Comparison of ENCODE assay signal across 20 mouse cellular contexts in the genomic region with DNA sequence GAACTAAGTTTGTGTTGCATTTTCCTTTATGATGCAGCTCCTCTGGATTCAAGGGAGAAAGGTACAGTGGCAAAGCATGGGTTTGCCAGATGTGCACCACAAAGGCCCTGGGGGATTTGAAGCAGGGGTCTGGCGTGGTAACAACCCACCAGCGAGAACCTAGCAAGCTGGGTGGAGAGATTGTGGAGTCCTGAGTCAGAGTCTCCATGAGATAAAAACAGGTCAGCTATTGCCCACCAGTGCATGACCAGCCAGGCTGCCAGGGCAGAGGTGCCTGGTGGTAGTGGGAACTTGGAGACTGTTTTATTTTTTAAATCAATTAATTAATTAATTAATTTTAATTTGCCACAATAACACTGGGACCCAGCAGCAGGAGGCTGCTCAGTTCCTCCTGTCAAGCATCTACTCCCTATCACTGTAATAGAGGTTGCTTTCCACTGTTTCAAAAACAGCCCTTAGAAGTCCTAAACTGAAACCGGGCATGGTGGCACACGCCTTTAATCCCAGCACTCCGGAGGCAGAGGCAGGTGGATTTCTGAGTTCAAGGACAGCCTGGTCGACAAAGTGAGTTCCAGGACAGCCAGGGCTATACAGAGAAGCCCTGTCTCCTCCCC. TPM values are rescaled to one million over a fixed set of nuclear protein-coding genes. Genes with fewer than 3 reads are reported as not detected.
DNase-seq lines count a peak whose midpoint lies in the region; ATAC-seq lines count a peak whose summit lies in the region.
"Had no signal": no experiment of that assay in that cellular context is flagged by ENCODE, and none has a peak within 500 bp of the region (broad histone marks: within the 10 kb centered on the region; RNA-seq: fewer than 3 reads in every experiment).

No protein-coding gene starts in this region.

- H3K4me1 ChIP-seq in forebrain, embryonic 13.5 days = no peaks in the 10 kb centered on the region
- H3K4me1 ChIP-seq in forebrain, embryonic 11.5 days (replicated peaks; ENCODE audit: control insufficient read depth, insufficient read depth, low read length) = no peaks in the 10 kb centered on the region
- no peaks in the 10 kb centered on the region for H3K4me1 ChIP-seq in hindbrain, embryonic 13.5 days (replicated peaks)
- H3K4me1 ChIP-seq in hindbrain, embryonic 14.5 days (replicated peaks; ENCODE audit: control insufficient read depth, insufficient read depth, low read length) = no peaks in the 10 kb centered on the region
- H3K4me1 ChIP-seq in neural tube, embryonic 12.5 days = no peaks in the 10 kb centered on the region
- no peaks in the 10 kb centered on the region for H3K4me1 ChIP-seq in neural tube, embryonic 15.5 days
- H3K4me1 ChIP-seq in midbrain, embryonic 15.5 days = no peaks in the 10 kb centered on the region
- no peaks in the 10 kb centered on the region for H3K4me1 ChIP-seq in liver, embryonic 12.5 days
- H3K4me1 ChIP-seq: embryonic facial prominence, embryonic 13.5 days; heart, embryonic 15.5 days had no signal

- no peak overlapping the region for H3K4me2 ChIP-seq in forebrain, embryonic 13.5 days
- H3K4me2 ChIP-seq in forebrain, embryonic 11.5 days (ENCODE audit: low read depth, low read length, severe bottlenecking) = no peak overlapping the region
- no peak overlapping the region for H3K4me2 ChIP-seq in hindbrain, embryonic 13.5 days
- H3K4me2 ChIP-seq in hindbrain, embryonic 14.5 days (replicated peaks) = no peak overlapping the region
- H3K4me2 ChIP-seq in neural tube, embryonic 12.5 days (replicated peaks) = no peak overlapping the region
- H3K4me2 ChIP-seq in neural tube, embryonic 15.5 days = no peak overlapping the region
- no peak overlapping the region for H3K4me2 ChIP-seq in midbrain, embryonic 15.5 days
- no peak overlapping the region for H3K4me2 ChIP-seq in liver, embryonic 12.5 days
- H3K4me2 ChIP-seq: embryonic facial prominence, embryonic 13.5 days; heart, embryonic 11.5 days; heart, embryonic 15.5 days had no signal

- peak; percentile 21; the same call in 1 of the 2 replicates for ATAC-seq in forebrain, embryonic 13.5 days
- no peak for ATAC-seq in forebrain, embryonic 11.5 days (replicated peaks; ENCODE audit: low FRiP score)
- ATAC-seq in hindbrain, embryonic 13.5 days (ENCODE audit: low FRiP score) = peak; percentile 63
- ATAC-seq in hindbrain, embryonic 14.5 days (ENCODE audit: low FRiP score) = no peak
- peak; percentile 50; the same call in 1 of the 2 replicates for ATAC-seq in neural tube, embryonic 12.5 days (ENCODE audit: low FRiP score, low read depth)
- no peak for ATAC-seq in neural tube, embryonic 15.5 days (ENCODE audit: low FRiP score)
- ATAC-seq in midbrain, embryonic 15.5 days (replicated peaks) = 0 out of 2 replicates have a peak, but pooled peaks have one; percentile 37
- no peak for ATAC-seq in liver, embryonic 12.5 days
- ATAC-seq: forebrain, embryonic 14.5 days; inflammation-experienced regulatory T-cells, adult 6 months had no signal

- no peak overlapping the region for H3K4me3 ChIP-seq in forebrain, embryonic 13.5 days
- no peak overlapping the region for H3K4me3 ChIP-seq in forebrain, embryonic 11.5 days (ENCODE audit: low read depth, low read length)
- H3K4me3 ChIP-seq in hindbrain, embryonic 13.5 days = no peak overlapping the region
- H3K4me3 ChIP-seq in hindbrain, embryonic 14.5 days (replicated peaks; ENCODE audit: low read length) = no peak overlapping the region
- no peak overlapping the region for H3K4me3 ChIP-seq in neural tube, embryonic 12.5 days
- no peak overlapping the region for H3K4me3 ChIP-seq in neural tube, embryonic 15.5 days (replicated peaks)
- H3K4me3 ChIP-seq in midbrain, embryonic 15.5 days = no peak overlapping the region
- H3K4me3 ChIP-seq in liver, embryonic 12.5 days = no peak overlapping the region
- H3K4me3 ChIP-seq: embryonic facial prominence, embryonic 13.5 days; heart, embryonic 15.5 days had no signal

- no peak overlapping the region for H3K27ac ChIP-seq in forebrain, embryonic 13.5 days
- H3K27ac ChIP-seq in forebrain, embryonic 11.5 days (ENCODE audit: low read depth, low read length) = no peak overlapping the region
- no peak overlapping the region for H3K27ac ChIP-seq in hindbrain, embryonic 13.5 days
- no peak overlapping the region for H3K27ac ChIP-seq in hindbrain, embryonic 14.5 days
- no peak overlapping the region for H3K27ac ChIP-seq in neural tube, embryonic 12.5 days
- H3K27ac ChIP-seq in neural tube, embryonic 15.5 days (replicated peaks) = no peak overlapping the region
- H3K27ac ChIP-seq in midbrain, embryonic 15.5 days = no peak overlapping the region
- no peak overlapping the region for H3K27ac ChIP-seq in liver, embryonic 12.5 days
- H3K27ac ChIP-seq: embryonic facial prominence, embryonic 13.5 days; heart, embryonic 15.5 days had no signal

- peaks cover 11% of the 10 kb centered on the region for H3K36me3 ChIP-seq in forebrain, embryonic 13.5 days (ENCODE audit: poor library complexity, severe bottlenecking)
- no peaks in the 10 kb centered on the region for H3K36me3 ChIP-seq in forebrain, embryonic 11.5 days (ENCODE audit: control insufficient read depth, insufficient read depth, low read length)
- peaks cover 14% of the 10 kb centered on the region for H3K36me3 ChIP-seq in hindbrain, embryonic 13.5 days
- peaks cover 20% of the 10 kb centered on the region; the same call in 1 of the 2 replicates for H3K36me3 ChIP-seq in hindbrain, embryonic 14.5 days (replicated peaks; ENCODE audit: control insufficient read depth, insufficient read depth)
- peaks cover 11% of the 10 kb centered on the region; the same call in 1 of the 2 replicates for H3K36me3 ChIP-seq in neural tube, embryonic 12.5 days
- peaks cover 13% of the 10 kb centered on the region for H3K36me3 ChIP-seq in neural tube, embryonic 15.5 days
- H3K36me3 ChIP-seq in midbrain, embryonic 15.5 days (replicated peaks) = no peaks in the 10 kb centered on the region; the same call in 1 of the 2 replicates
- H3K36me3 ChIP-seq in liver, embryonic 12.5 days = peaks cover 9% of the 10 kb centered on the region; the same call in 1 of the 2 replicates

- no peaks in the 10 kb centered on the region for H3K9me3 ChIP-seq in forebrain, embryonic 13.5 days (replicated peaks)
- H3K9me3 ChIP-seq in forebrain, embryonic 11.5 days (ENCODE audit: control insufficient read depth, low read length) = no peaks in the 10 kb centered on the region
- H3K9me3 ChIP-seq in hindbrain, embryonic 13.5 days = no peaks in the 10 kb centered on the region
- no peaks in the 10 kb centered on the region for H3K9me3 ChIP-seq in hindbrain, embryonic 14.5 days (ENCODE audit: control insufficient read depth, low read length)
- no peaks in the 10 kb centered on the region for H3K9me3 ChIP-seq in neural tube, embryonic 12.5 days
- no peaks in the 10 kb centered on the region for H3K9me3 ChIP-seq in neural tube, embryonic 15.5 days (replicated peaks)
- H3K9me3 ChIP-seq in midbrain, embryonic 15.5 days = no peaks in the 10 kb centered on the region
- H3K9me3 ChIP-seq in liver, embryonic 12.5 days (replicated peaks) = no peaks in the 10 kb centered on the region
- H3K9me3 ChIP-seq: embryonic facial prominence, embryonic 13.5 days; heart, embryonic 15.5 days had no signal

- no peak for DNase-seq in forebrain, embryonic 11.5 days (ENCODE audit: low spot score)
- no peak for DNase-seq in hindbrain, embryonic 14.5 days (ENCODE audit: low spot score)
- DNase-seq: adrenal gland, postnatal 10 days; cerebellum, adult 11 months; cerebellum, adult 8-10 months; cerebellum, postnatal 36 days; gastrocnemius, postnatal 10 days; heart, adult 18-20 months; heart, postnatal 14 days had no signal

- 95% methylated on average over 6 of the region's 6 CpGs for WGBS in forebrain, embryonic 13.5 days
- 87% methylated on average over 6 of the region's 6 CpGs for WGBS in forebrain, embryonic 11.5 days
- 96% methylated on average over 6 of the region's 6 CpGs for WGBS in hindbrain, embryonic 13.5 days
- 94% methylated on average over 6 of the region's 6 CpGs for WGBS in hindbrain, embryonic 14.5 days
- WGBS in neural tube, embryonic 12.5 days = 95% methylated on average over 6 of the region's 6 CpGs
- 95% methylated on average over 6 of the region's 6 CpGs for WGBS in neural tube, embryonic 15.5 days
- 96% methylated on average over 6 of the region's 6 CpGs for WGBS in midbrain, embryonic 15.5 days
- WGBS in liver, embryonic 12.5 days (ENCODE audit: insufficient replicate concordance) = 74% methylated on average over 6 of the region's 6 CpGs

- no peaks in the 10 kb centered on the region for H3K27me3 ChIP-seq in forebrain, embryonic 13.5 days
- no peaks in the 10 kb centered on the region for H3K27me3 ChIP-seq in forebrain, embryonic 11.5 days (ENCODE audit: control insufficient read depth, insufficient read depth, low read length)
- no peaks in the 10 kb centered on the region for H3K27me3 ChIP-seq in hindbrain, embryonic 13.5 days
- H3K27me3 ChIP-seq in hindbrain, embryonic 14.5 days (ENCODE audit: control insufficient read depth, insufficient read depth, low read length) = no peaks in the 10 kb centered on the region
- no peaks in the 10 kb centered on the region for H3K27me3 ChIP-seq in neural tube, embryonic 12.5 days (replicated peaks)
- no peaks in the 10 kb centered on the region for H3K27me3 ChIP-seq in neural tube, embryonic 15.5 days (replicated peaks)
- no peaks in the 10 kb centered on the region for H3K27me3 ChIP-seq in midbrain, embryonic 15.5 days (replicated peaks)
- no peaks in the 10 kb centered on the region for H3K27me3 ChIP-seq in liver, embryonic 12.5 days (replicated peaks)
- H3K27me3 ChIP-seq: embryonic facial prominence, embryonic 13.5 days; heart, embryonic 15.5 days had no signal

- no peak overlapping the region for H3K9ac ChIP-seq in forebrain, embryonic 13.5 days
- H3K9ac ChIP-seq in forebrain, embryonic 11.5 days (ENCODE audit: low read length) = no peak overlapping the region
- no peak overlapping the region for H3K9ac ChIP-seq in hindbrain, embryonic 13.5 days
- no peak overlapping the region for H3K9ac ChIP-seq in hindbrain, embryonic 14.5 days
- no peak overlapping the region for H3K9ac ChIP-seq in neural tube, embryonic 12.5 days
- no peak overlapping the region for H3K9ac ChIP-seq in neural tube, embryonic 15.5 days (replicated peaks)
- no peak overlapping the region for H3K9ac ChIP-seq in midbrain, embryonic 15.5 days
- no peak overlapping the region for H3K9ac ChIP-seq in liver, embryonic 12.5 days
- H3K9ac ChIP-seq: embryonic facial prominence, embryonic 13.5 days; heart, embryonic 15.5 days had no signal

RNA-seq across cellular contexts. Expression of a gene that starts 37.0 kb away (rescaled TPM):
- polyA plus RNA-seq in forebrain, embryonic 13.5 days (2015; fragmentation: Nextera tagmentation; extraction: Ambion mirVana) = not detected in 2 replicates
- not detected in 2 replicates for polyA plus RNA-seq in forebrain, embryonic 11.5 days (2014; fragmentation: Nextera tagmentation; extraction: Ambion mirVana)
- 0.08 TPM in 1 of 2 replicates, not detected in the other for polyA plus RNA-seq in hindbrain, embryonic 13.5 days (2015; fragmentation: Nextera tagmentation; extraction: Ambion mirVana)
- polyA plus RNA-seq in hindbrain, embryonic 14.5 days (2014; fragmentation: Nextera tagmentation; extraction: Ambion mirVana) = 0.09 TPM in 1 of 2 replicates, not detected in the other
- 0.09 TPM in 1 of 2 replicates, not detected in the other for polyA plus RNA-seq in neural tube, embryonic 12.5 days (2016; fragmentation: Nextera tagmentation; extraction: Ambion mirVana)
- polyA plus RNA-seq in neural tube, embryonic 15.5 days (2015; fragmentation: Nextera tagmentation; extraction: Ambion mirVana) = not detected in 2 replicates
- polyA plus RNA-seq in midbrain, embryonic 15.5 days (2015; fragmentation: Nextera tagmentation; extraction: Ambion mirVana) = 0.08 TPM in 1 of 2 replicates, not detected in the other
- 0.10 TPM in 1 of 2 replicates, not detected in the other for polyA plus RNA-seq in liver, embryonic 12.5 days (2016; fragmentation: Nextera tagmentation; extraction: Ambion mirVana)
- polyA plus RNA-seq: forebrain, embryonic 14.5 days; heart, embryonic 11.5 days; heart, embryonic 15.5 days; inflammation-experienced regulatory T-cells, adult 6 months had no signal

RNA-seq across cellular contexts. Expression of a gene that starts 52.8 kb away (rescaled TPM):
- 57.8 and 69.1 TPM in 2 replicates for polyA plus RNA-seq in forebrain, embryonic 13.5 days (2015; fragmentation: Nextera tagmentation; extraction: Ambion mirVana)
- 49.9 and 50.6 TPM in 2 replicates for polyA plus RNA-seq in forebrain, embryonic 11.5 days (2014; fragmentation: Nextera tagmentation; extraction: Ambion mirVana)
- polyA plus RNA-seq in hindbrain, embryonic 13.5 days (2015; fragmentation: Nextera tagmentation; extraction: Ambion mirVana) = 90.4 and 92.1 TPM in 2 replicates
- polyA plus RNA-seq in hindbrain, embryonic 14.5 days (2014; fragmentation: Nextera tagmentation; extraction: Ambion mirVana) = 142 and 147 TPM in 2 replicates
- 58.1 and 59.2 TPM in 2 replicates for polyA plus RNA-seq in neural tube, embryonic 12.5 days (2016; fragmentation: Nextera tagmentation; extraction: Ambion mirVana)
- polyA plus RNA-seq in neural tube, embryonic 15.5 days (2015; fragmentation: Nextera tagmentation; extraction: Ambion mirVana) = 82.3 and 95.1 TPM in 2 replicates
- polyA plus RNA-seq in midbrain, embryonic 15.5 days (2015; fragmentation: Nextera tagmentation; extraction: Ambion mirVana) = 116 and 136 TPM in 2 replicates
- polyA plus RNA-seq in liver, embryonic 12.5 days (2016; fragmentation: Nextera tagmentation; extraction: Ambion mirVana) = 10.8 and 12.1 TPM in 2 replicates

Comparison
In these comparisons a context has a peak if more than half of its experiments do, and no peak if none do; other contexts are left out.
1. ATAC-seq: peak in forebrain, embryonic 13.5 days (single experiment), hindbrain, embryonic 13.5 days (single experiment), neural tube, embryonic 12.5 days (single experiment) and midbrain, embryonic 15.5 days (single experiment); none in forebrain, embryonic 11.5 days (single experiment), hindbrain, embryonic 14.5 days (single experiment), neural tube, embryonic 15.5 days (single experiment) and liver, embryonic 12.5 days (single experiment).